Mouse (Mus musculus): ENCODE results near the gene Kifap3.

- TF ChIP-seq TCF3 (IDR thresholded peaks at IDR 0.05; ENCODE audit: insufficient read length, low read depth) (no peak), CEBPB (IDR thresholded peaks at IDR 0.05; ENCODE audit: insufficient read depth, poor library complexity, severe bottlenecking) (no peak), POLR2A (IDR thresholded peaks at IDR 0.05; ENCODE audit: insufficient read length, low read depth) (no peak)
Measured at GRCm38 (mm10) chr1:163840555-163840954, 61.2 kb downstream of the Kifap3 start.

Data from myocyte (in vitro differentiated cells).